Mouse (Mus musculus) liver, adult 2 months (tissue): Measurements from ENCODE around the gene Coro1a.
"Not testable (repeated sequence)": the region's sequence is repeated elsewhere in the genome, so short reads cannot be mapped to it uniquely, and the experiment has no call there.

Experiments used
- CTCF ChIP-seq: fragments of 200-500 bp; IDR thresholded peaks from 2 replicates; pipeline ENCODE4 v1.5.1; 2011; ENCODE audit warnings: low read depth, low read length, control low read depth
- POLR2A ChIP-seq: fragments of 200-500 bp; IDR thresholded peaks from 2 replicates; pipeline ENCODE4 v1.6.1; 2011; ENCODE audit warnings: low read length, control low read depth; ENCODE audit not compliant: insufficient read depth; ENCODE audit errors: extremely low read depth

- TF ChIP-seq CTCF, POLR2A: not testable (repeated sequence)
Measured at GRCm38 (mm10) chr7:126688156-126688555, 19.4 kb downstream of the Coro1a start.
